Mouse (Mus musculus) olfactory bulb, adult 2 months (tissue): ENCODE measurements around the gene Trip11.

Experiments used
- CTCF ChIP-seq: fragments of 200-500 bp; IDR thresholded peaks from 2 replicates; pipeline ENCODE4 v1.5.1; 2012; ENCODE audit warnings: low read depth, mild to moderate bottlenecking, low read length, moderate library complexity; ENCODE audit not compliant: insufficient read depth
- POLR2A ChIP-seq: fragments of 200-500 bp; IDR thresholded peaks from 2 replicates; pipeline ENCODE4 v1.6.1; 2012; ENCODE audit warnings: mild to moderate bottlenecking, low read depth, low read length, moderate library complexity; ENCODE audit not compliant: insufficient read depth

- TF ChIP-seq CTCF, result no peak
- no peak for TF ChIP-seq POLR2A
Observed at GRCm38 (mm10) chr12:101935223-101935622, 22.2 kb upstream of the Trip11 start.
